Mouse (Mus musculus) midbrain, postnatal 0 days (tissue): Measurements from ENCODE around the gene Fopnl. TPM values are rescaled to one million over a fixed set of nuclear protein-coding genes. Genes with fewer than 3 reads are reported as not detected.

ENCODE experiments used
- ATAC-seq: fragments of 200-750 bp; cut with Nextera tagmentation; 2 replicates; pipeline ENCODE4 v1.8.0; 2017; ENCODE audit warnings: moderate number of reproducible peaks, mild to moderate bottlenecking, moderate TSS enrichment, moderate library complexity; ENCODE audit not compliant: low FRiP score
- DNase-seq: peaks from one replicate; pipeline ENCODE4 v3.0.0-alpha.2; 2015; ENCODE audit warnings: low spot score
- H3K27ac ChIP-seq: fragments of 300-500 bp; sonication (generic); 2 replicates; pipeline ENCODE4 v1.5.1; 2014; ENCODE audit warnings: low read depth, mild to moderate bottlenecking, low read length, mixed read lengths
- H3K27me3 ChIP-seq: fragments of 300-500 bp; sonication (generic); 2 replicates; pipeline ENCODE4 v1.6.1; 2014; ENCODE audit warnings: low read length, control low read depth, mixed read lengths; ENCODE audit not compliant: insufficient read depth
- H3K36me3 ChIP-seq: fragments of 300-500 bp; sonication (generic); 2 replicates; pipeline ENCODE4 v1.6.1; 2014; ENCODE audit warnings: low read length, control low read depth, mixed read lengths; ENCODE audit not compliant: insufficient read depth
- H3K4me1 ChIP-seq: fragments of 300-500 bp; sonication (generic); 2 replicates; pipeline ENCODE4 v1.6.1; 2014; ENCODE audit warnings: mild to moderate bottlenecking, control low read depth, antibody characterized with exemption, low read length, mixed read lengths; ENCODE audit not compliant: insufficient read depth
- H3K4me2 ChIP-seq: fragments of 300-500 bp; sonication (generic); 2 replicates; pipeline ENCODE4 v1.6.1; 2014; ENCODE audit warnings: low read depth, mild to moderate bottlenecking, low read length, mixed read lengths; ENCODE audit not compliant: poor library complexity, severe bottlenecking
- H3K4me3 ChIP-seq: fragments of 300-500 bp; sonication (generic); 2 replicates; pipeline ENCODE4 v1.5.1; 2014; ENCODE audit warnings: low read depth, mild to moderate bottlenecking, low read length, moderate library complexity
- H3K9ac ChIP-seq: fragments of 300-500 bp; sonication (generic); replicated peaks from 2 replicates; pipeline ENCODE4 v1.6.1; 2014; ENCODE audit warnings: mild to moderate bottlenecking, low read length, moderate library complexity, mixed read lengths; ENCODE audit not compliant: poor library complexity, severe bottlenecking
- H3K9me3 ChIP-seq: fragments of 300-500 bp; sonication (generic); 2 replicates; pipeline ENCODE4 v1.6.1; 2016; ENCODE audit warnings: low read length, control low read depth
- CTCF ChIP-seq: IDR thresholded peaks from 2 replicates; pipeline ENCODE4 v1.5.1; 2016; ENCODE audit warnings: antibody characterized with exemption, mild to moderate bottlenecking
- WGBS: fragments of 180-500 bp; shearing (Covaris S2); extraction: QIAGEN DNeasy Blood & Tissue Kit; methylation state at CpG from one replicate; pipeline ENCODE4 v1.1.7; 2014; 5-methylcytosine and 5-hydroxymethylcytosine counted together
- polyA plus RNA-seq: library from polyadenylated mRNA; unstranded; fragments of >200 nt; fragmentation: Nextera tagmentation; extraction: Ambion mirVana; gene quantifications from 2 replicates; pipeline ENCODE4 v1.2.1, GENCODE M21; 2015
- total RNA-seq: library from RNA; depleted of rRNA; stranded (reverse); fragments of >200 nt; gene quantifications from 2 replicates; pipeline ENCODE4 v1.2.3, GENCODE M21; 2014

The Fopnl gene
- total and polyA plus RNA-seq, 2 experiments from 2014 or later, result 124 to 212 TPM

DNA sequence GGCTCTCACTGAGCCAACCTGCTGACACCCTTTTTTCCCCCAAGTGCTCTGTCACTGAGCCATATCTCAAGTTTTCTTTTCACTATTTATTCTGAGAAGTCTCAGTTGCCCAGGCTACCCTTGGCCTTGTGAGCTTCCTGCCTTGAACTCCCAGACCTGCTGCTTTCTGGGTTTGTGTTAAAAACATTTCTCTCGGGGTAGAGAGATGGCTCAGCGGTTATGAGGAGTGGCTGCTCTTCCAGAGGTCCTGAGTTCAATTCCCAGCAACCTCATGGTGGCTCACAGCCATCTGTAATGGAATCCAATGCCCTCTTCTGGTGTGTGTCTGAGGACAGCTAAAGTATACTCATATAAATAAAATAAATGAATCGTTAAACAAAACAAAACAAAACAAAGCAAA, 35.0 kb upstream of the Fopnl start:
- H3K27me3 ChIP-seq, result no peaks in the 10 kb centered on the region
- no peak overlapping the region for H3K4me2 ChIP-seq
- no peaks in the 10 kb centered on the region for H3K4me1 ChIP-seq
- no peak overlapping the region for H3K4me3 ChIP-seq
- ATAC-seq (no peak), DNase-seq (no peak)
- H3K27ac ChIP-seq, result no peak overlapping the region
- H3K36me3 ChIP-seq, result no peaks in the 10 kb centered on the region
- H3K9me3 ChIP-seq, result no peaks in the 10 kb centered on the region
- 84% methylated on average over 3 of the region's 3 CpGs for WGBS
- no peak for TF ChIP-seq CTCF
- no peak overlapping the region for H3K9ac ChIP-seq

GRCm38 (mm10) chr16:14351571-14351970, 34.4 kb upstream of the Fopnl start:
- no peak overlapping the region for H3K4me2 ChIP-seq
- DNase-seq (no peak), ATAC-seq (no peak)
- no peaks in the 10 kb centered on the region for H3K9me3 ChIP-seq
- H3K27me3 ChIP-seq, result no peaks in the 10 kb centered on the region
- no peaks in the 10 kb centered on the region for H3K36me3 ChIP-seq
- no peaks in the 10 kb centered on the region for H3K4me1 ChIP-seq
- no peak overlapping the region for H3K27ac ChIP-seq
- H3K9ac ChIP-seq, result no peak overlapping the region
- H3K4me3 ChIP-seq, result no peak overlapping the region
- TF ChIP-seq CTCF, result no peak

DNA sequence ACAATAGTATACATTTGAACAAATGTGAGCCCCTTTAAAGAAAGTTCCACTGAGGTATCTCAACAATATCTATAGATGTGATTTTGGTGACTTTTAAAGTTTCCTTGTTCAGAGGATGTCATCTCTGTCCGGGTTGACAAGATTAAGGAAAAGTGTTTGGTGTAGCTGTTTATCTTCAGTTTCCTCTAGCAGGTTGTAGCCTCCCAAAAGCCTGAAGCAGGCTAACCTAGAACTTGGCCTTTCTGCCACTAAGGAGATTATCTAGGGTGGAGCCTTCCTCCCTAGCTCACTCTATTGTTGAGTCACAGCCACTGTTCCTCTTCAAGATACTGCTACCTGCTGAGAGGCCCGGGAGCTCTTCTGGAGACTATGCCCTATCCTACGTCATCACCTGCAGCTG, 27.8 kb upstream of the Fopnl start:
- Histone ChIP-seq H3K36me3 (no peaks in the 10 kb centered on the region), H3K27ac (no peak overlapping the region), H3K27me3 (no peaks in the 10 kb centered on the region), H3K9me3 (no peaks in the 10 kb centered on the region), H3K9ac (no peak overlapping the region), H3K4me2 (no peak overlapping the region), H3K4me1 (no peaks in the 10 kb centered on the region), H3K4me3 (no peak overlapping the region)
- 59% methylated on average over 3 of the region's 3 CpGs for WGBS
- DNase-seq, result no peak
- TF ChIP-seq CTCF, result no peak
- ATAC-seq, result no peak

- Histone ChIP-seq H3K27me3 (no peaks in the 10 kb centered on the region), H3K4me2 (no peak overlapping the region), H3K27ac (no peak overlapping the region), H3K9ac (no peak overlapping the region), H3K36me3 (no peaks in the 10 kb centered on the region), H3K9me3 (no peaks in the 10 kb centered on the region), H3K4me1 (no peaks in the 10 kb centered on the region), H3K4me3 (no peak overlapping the region)
- no peak for ATAC-seq
- TF ChIP-seq CTCF, result no peak
- WGBS, result 66% methylated on average over 1 of the region's 1 CpGs
- DNase-seq, result no peak
Measured at GRCm38 (mm10) chr16:14328156-14328555, 11.0 kb upstream of the Fopnl start.

DNA sequence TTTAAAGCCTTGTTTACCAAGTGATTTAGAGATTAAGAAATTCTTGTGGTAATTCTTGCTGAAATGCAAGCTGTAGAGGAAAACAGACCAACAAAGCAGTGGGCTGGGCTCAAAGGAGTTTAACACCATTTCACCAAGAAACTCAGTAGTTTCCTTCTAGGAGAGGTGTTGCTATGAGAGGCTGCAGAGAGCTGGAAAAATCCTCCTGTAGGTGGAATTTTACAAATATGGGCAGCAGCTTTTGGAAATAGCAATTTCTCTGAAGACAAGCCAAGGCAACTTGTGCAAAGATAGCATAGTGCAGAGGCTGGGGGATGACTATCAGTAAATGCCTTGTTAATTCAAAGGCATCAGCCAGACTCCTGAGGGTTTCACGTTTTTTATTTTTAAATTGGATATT, 3.3 kb upstream of the Fopnl start:
- WGBS, result 38% methylated on average over 1 of the region's 1 CpGs
- TF ChIP-seq CTCF, result no peak
- H3K9ac ChIP-seq, result no peak overlapping the region

DNA sequence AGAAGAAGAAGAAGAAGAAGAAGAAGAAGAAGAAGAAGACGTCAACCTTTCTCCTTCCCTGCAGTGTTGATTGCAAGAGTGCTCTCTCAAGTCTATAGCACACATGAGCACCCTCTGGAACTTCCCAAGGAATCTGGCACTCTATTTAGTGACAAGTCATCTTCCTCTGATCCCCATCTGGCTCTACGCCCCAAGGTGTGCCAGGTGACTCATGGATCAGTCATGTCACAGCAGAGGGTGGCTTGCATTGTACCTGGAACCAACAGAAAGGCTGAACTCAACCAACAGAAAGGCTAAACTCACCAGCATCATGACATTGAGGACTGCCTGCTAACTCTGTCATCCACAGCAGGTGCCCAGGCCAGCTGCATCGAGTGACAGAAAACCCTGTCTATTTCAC, 2.5 kb upstream of the Fopnl start:
- DNase-seq, result no peak
- H3K36me3 ChIP-seq, result no peaks in the 10 kb centered on the region
- no peaks in the 10 kb centered on the region for H3K9me3 ChIP-seq
- H3K9ac ChIP-seq, result no peak overlapping the region
- H3K4me1 ChIP-seq, result peaks cover 10% of the 10 kb centered on the region
- no peak overlapping the region for H3K27ac ChIP-seq
- TF ChIP-seq CTCF, result no peak
- no peak overlapping the region for H3K4me2 ChIP-seq
- WGBS, result 92% methylated on average over 3 of the region's 3 CpGs
- H3K27me3 ChIP-seq, result no peaks in the 10 kb centered on the region
- H3K4me3 ChIP-seq, result no peak overlapping the region
- no peak for ATAC-seq

More for the DNA sequence above, 3.3 kb upstream of the Fopnl start:
- H3K27ac ChIP-seq, result no peak overlapping the region
- no peak overlapping the region for H3K4me2 ChIP-seq
- no peaks in the 10 kb centered on the region for H3K36me3 ChIP-seq
- DNase-seq (no peak), ATAC-seq (no peak)
- no peaks in the 10 kb centered on the region for H3K27me3 ChIP-seq
- H3K9me3 ChIP-seq, result no peaks in the 10 kb centered on the region
- peaks cover 9% of the 10 kb centered on the region for H3K4me1 ChIP-seq
- H3K4me3 ChIP-seq, result no peak overlapping the region
